Mouse (Mus musculus): ENCODE results near the gene Efcab11. TPM values are rescaled to one million over a fixed set of nuclear protein-coding genes. Genes with fewer than 3 reads are reported as not detected.

Efcab11 gene
- total and polyA plus RNA-seq, 3 experiments = 2.5 to 3.5 TPM; not detected in 1

- no peaks in the 10 kb centered on the region for H3K36me3 ChIP-seq (ENCODE audit: control insufficient read depth in 1 of 2, insufficient read depth in 2 of 2, low read length in 2 of 2)
- no peak overlapping the region for H3K4me3 ChIP-seq (ENCODE audit: control insufficient read depth in 1 of 2, insufficient read depth in 1 of 2, low read depth in 2 of 2, low read length in 2 of 2)
- DNase-seq (ENCODE audit: low read depth, low spot score) = no peak
- H3K79me2 ChIP-seq (ENCODE audit: control insufficient read depth, insufficient read depth, low read length, poor library complexity) = no peaks in the 10 kb centered on the region
- no peak overlapping the region for H3K27ac ChIP-seq (ENCODE audit: control insufficient read depth, low read depth, low read length)
- H3K27me3 ChIP-seq (ENCODE audit: control insufficient read depth in 1 of 2, insufficient read depth in 2 of 2, low read length in 2 of 2) = no peaks in the 10 kb centered on the region
- H3K9ac ChIP-seq (ENCODE audit: control insufficient read depth, low read depth, low read length, poor library complexity, severe bottlenecking) = no peak overlapping the region
- no peaks in the 10 kb centered on the region for H3K9me3 ChIP-seq (replicated peaks; ENCODE audit: insufficient read depth, low read length)
- TF ChIP-seq TAL1 (IDR thresholded peaks at IDR 0.05; ENCODE audit: low read length) (no peak), MYB (IDR thresholded peaks at IDR 0.05; ENCODE audit: low read depth, low read length) (no peak), NELFE (IDR thresholded peaks at IDR 0.05; ENCODE audit: low read depth, low read length) (no peak), SIN3A (IDR thresholded peaks at IDR 0.05; ENCODE audit: low read length) (no peak), POLR2A (IDR thresholded peaks at IDR 0.05; ENCODE audit: control insufficient read depth in 1 of 2, insufficient read depth in 1 of 2, low read depth in 1 of 2, low read length in 2 of 2, poor library complexity in 1 of 2) (no peak), MAZ (IDR thresholded peaks at IDR 0.05; ENCODE audit: low read depth, low read length) (no peak), RAD21 (IDR thresholded peaks at IDR 0.05; ENCODE audit: low read depth, low read length) (no peak), HCFC1 (IDR thresholded peaks at IDR 0.05; ENCODE audit: low read depth, low read length) (no peak), MAX (IDR thresholded peaks at IDR 0.05; ENCODE audit: low read length) (no peak), POLR2AphosphoS2 (IDR thresholded peaks at IDR 0.05; ENCODE audit: low read length) (no peak), E2F4 (IDR thresholded peaks at IDR 0.05; ENCODE audit: borderline replicate concordance, low read depth, low read length) (no peak), MYC (IDR thresholded peaks at IDR 0.05; ENCODE audit: low read depth, low read length) (no peak), CHD2 (IDR thresholded peaks at IDR 0.05; ENCODE audit: low read length) (no peak), EP300 (IDR thresholded peaks at IDR 0.05; ENCODE audit: low read depth in 1 of 2, low read length in 2 of 2) (no peak), NRF1 (IDR thresholded peaks at IDR 0.05; ENCODE audit: insufficient read depth, low read depth, low read length, poor library complexity, severe bottlenecking) (no peak), MXI1 (IDR thresholded peaks at IDR 0.05; ENCODE audit: low read depth, low read length) (no peak), ZNF384 (IDR thresholded peaks at IDR 0.05; ENCODE audit: low read depth, low read length) (no peak)
- H3K4me1 ChIP-seq (ENCODE audit: control insufficient read depth in 1 of 2, insufficient read depth in 2 of 2, low read length in 2 of 2) = no peaks in the 10 kb centered on the region
Observed at GRCm38 (mm10) chr12:99721318-99721717, 162.9 kb downstream of the Efcab11 start.

- TF ChIP-seq NELFE (IDR thresholded peaks at IDR 0.05; ENCODE audit: low read depth, low read length) (no peak), ELF1 (IDR thresholded peaks at IDR 0.05; ENCODE audit: low read depth, low read length) (no peak), RCOR1 (IDR thresholded peaks at IDR 0.05; ENCODE audit: low read depth, low read length) (no peak), CHD2 (IDR thresholded peaks at IDR 0.05; ENCODE audit: low read length) (no peak), CHD1 (IDR thresholded peaks at IDR 0.05; ENCODE audit: low read depth, low read length) (no peak), HCFC1 (IDR thresholded peaks at IDR 0.05; ENCODE audit: low read depth, low read length) (no peak), E2F4 (IDR thresholded peaks at IDR 0.05; ENCODE audit: borderline replicate concordance, low read depth, low read length) (no peak), ZC3H11A (IDR thresholded peaks at IDR 0.05; ENCODE audit: low read depth, low read length) (no peak), JUND (IDR thresholded peaks at IDR 0.05; ENCODE audit: low read depth, low read length) (no peak), TCF12 (IDR thresholded peaks at IDR 0.05; ENCODE audit: low read depth, low read length) (no peak), BHLHE40 (IDR thresholded peaks at IDR 0.05; ENCODE audit: borderline replicate concordance, low read depth, low read length) (no peak), POLR2AphosphoS5 (IDR thresholded peaks at IDR 0.05; ENCODE audit: borderline replicate concordance, low read depth, low read length) (no peak)
- no peaks in the 10 kb centered on the region for H3K9me3 ChIP-seq (replicated peaks; ENCODE audit: insufficient read depth, low read length)
- H3K27me3 ChIP-seq (ENCODE audit: control insufficient read depth in 1 of 2, insufficient read depth in 2 of 2, low read length in 2 of 2) = no peaks in the 10 kb centered on the region
- no peak overlapping the region for H3K4me3 ChIP-seq (ENCODE audit: control insufficient read depth in 1 of 2, insufficient read depth in 1 of 2, low read depth in 2 of 2, low read length in 2 of 2)
- H3K79me2 ChIP-seq (ENCODE audit: control insufficient read depth, insufficient read depth, low read length, poor library complexity) = no peaks in the 10 kb centered on the region
- H3K27ac ChIP-seq (ENCODE audit: control insufficient read depth, low read depth, low read length) = no peak overlapping the region
- no peak for DNase-seq (ENCODE audit: low read depth, low spot score)
- H3K4me1 ChIP-seq (ENCODE audit: control insufficient read depth in 1 of 2, insufficient read depth in 2 of 2, low read length in 2 of 2) = no peaks in the 10 kb centered on the region
- no peak overlapping the region for H3K9ac ChIP-seq (ENCODE audit: control insufficient read depth, low read depth, low read length, poor library complexity, severe bottlenecking)
- H3K36me3 ChIP-seq (ENCODE audit: control insufficient read depth in 1 of 2, insufficient read depth in 2 of 2, low read length in 2 of 2) = no peaks in the 10 kb centered on the region
Observed at GRCm38 (mm10) chr12:99719777-99720176, 164.5 kb downstream of the Efcab11 start.
